Mouse (Mus musculus) cerebellum, adult 11-12 months (tissue): ENCODE data around the gene C1qtnf3.

ENCODE experiments used
- DNase-seq: peaks from one replicate; pipeline ENCODE4 v3.0.0; 2022

Gene C1qtnf3

DNA sequence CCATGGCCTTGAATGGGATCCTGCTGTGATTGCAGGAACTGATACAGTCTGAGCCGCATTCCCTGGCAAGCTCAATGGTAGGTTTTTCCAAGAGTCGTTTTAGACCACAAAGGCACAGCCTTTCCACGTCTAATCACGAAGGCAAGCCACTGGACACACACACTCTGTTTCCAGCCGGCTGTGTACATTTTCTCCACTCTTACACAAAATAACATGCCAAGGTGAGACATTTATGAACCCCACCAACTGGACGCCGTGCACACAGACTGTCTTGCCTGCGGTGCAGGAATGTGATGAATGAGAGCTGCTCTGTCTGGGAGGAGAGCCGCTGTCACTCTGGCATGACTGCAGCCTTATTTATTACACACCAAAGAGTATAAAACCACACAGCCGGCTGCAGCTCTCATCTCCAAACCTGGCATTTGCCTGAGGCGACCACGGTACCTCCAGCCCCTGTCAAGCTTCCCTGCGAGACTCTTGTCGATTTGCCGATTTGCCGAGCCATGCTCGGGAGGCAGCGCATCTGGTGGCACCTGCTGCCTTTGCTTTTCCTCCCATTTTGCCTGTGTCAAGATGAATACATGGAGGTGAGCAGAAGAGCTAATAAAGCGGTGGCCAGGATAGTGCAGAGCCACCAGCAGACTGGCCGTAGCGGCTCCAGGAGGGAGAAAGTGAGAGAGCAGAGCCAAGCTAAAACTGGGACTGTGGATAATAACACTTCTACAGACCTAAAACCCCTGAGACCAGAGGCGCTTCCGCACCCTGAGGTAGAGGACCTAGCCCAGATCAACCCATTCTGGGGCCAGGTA, at the start of gene C1qtnf3:
C1qtnf3 (plus strand) TSS at position 382 of the 809 bp plus-strand sequence.
- DNase-seq = no peak

DNA sequence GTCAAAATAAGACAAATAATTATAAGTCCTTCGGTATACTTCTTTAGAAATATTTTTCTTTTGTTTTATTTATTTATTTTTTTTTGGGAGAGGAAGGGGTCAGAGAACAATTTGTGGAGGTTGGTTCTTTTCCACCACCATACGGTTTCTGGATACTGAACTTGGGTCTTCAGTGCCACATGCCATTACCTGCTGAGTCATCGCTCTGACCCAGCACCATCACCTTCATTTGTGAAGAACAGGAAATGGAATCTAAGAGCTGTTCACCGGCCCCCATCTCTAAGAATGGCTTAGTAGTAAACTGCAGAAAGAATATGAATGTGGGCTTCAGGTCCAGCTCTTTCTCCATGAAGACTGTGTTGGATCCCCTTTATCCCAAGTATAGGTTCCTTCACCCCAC, 49.8 kb upstream of the C1qtnf3 start:
- no peak for DNase-seq

DNA sequence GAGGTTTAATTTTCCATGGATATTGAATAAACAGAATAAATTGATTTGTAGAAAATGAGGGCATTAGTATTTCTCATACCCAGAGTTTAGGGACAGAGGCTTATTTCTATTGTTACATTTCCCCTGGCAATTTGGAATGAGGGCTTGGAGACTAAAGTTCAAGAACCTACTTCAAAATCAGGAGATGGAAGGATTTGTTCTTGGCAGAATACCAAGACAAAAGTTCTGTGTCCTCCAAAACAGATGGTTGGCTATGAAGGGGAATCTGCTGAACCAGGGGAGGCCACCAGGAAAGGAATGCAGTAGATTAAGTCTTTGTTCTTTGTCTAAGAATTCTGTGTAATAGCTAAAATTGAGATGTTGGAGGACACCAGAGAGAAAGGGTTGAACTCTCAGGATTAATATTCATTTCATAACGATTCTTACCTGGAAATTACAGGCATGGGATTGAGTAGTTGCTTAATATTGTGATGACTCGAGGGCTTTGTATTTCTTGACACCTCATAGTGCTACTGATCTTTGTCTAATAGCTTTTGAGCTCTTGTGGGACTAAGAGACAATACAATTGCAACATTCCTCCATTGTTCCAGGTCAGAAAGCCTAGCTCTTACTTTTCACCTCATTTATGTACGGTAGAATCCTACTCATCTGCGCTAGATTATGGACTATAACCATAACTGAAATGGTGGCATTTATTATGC, 35.4 kb upstream of the C1qtnf3 start:
- no peak for DNase-seq

DNA sequence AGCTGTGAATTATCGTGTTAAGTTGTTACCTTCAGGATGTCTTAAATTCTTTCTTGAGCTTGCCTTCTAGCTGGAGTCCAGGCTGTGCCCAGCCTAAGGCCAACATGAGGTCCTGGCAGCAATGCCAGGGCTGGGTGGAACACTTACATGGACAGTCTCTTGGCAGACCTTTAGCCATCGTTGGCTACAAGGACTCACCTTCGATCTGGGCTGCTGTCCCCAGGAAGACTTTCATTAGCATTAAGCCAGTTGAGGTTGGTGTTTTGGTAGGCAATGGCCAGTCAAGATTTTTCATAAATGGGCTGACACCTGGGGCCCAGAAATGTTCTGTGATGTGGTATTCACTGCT, 34.8 kb upstream of the C1qtnf3 start:
- no peak for DNase-seq

DNA sequence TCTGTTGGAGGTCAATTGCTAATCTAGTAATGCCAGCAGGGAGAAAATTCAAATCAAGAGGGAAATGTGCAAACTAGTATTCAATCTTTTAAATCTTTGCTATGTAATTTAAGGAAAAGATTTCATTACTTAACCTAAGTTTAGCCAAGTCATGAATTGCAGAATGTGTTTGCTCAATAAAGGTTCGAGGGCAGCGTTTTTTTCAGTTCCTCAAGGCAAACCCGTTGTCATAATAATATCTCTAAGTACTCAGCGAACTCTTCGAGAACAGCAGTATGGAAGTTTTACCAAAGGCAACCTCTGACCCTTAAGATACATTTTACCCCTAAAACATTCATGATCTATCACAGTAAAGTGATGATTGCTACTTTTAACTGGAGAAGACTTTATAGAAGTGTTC, 31.9 kb upstream of the C1qtnf3 start:
- DNase-seq = no peak

DNA sequence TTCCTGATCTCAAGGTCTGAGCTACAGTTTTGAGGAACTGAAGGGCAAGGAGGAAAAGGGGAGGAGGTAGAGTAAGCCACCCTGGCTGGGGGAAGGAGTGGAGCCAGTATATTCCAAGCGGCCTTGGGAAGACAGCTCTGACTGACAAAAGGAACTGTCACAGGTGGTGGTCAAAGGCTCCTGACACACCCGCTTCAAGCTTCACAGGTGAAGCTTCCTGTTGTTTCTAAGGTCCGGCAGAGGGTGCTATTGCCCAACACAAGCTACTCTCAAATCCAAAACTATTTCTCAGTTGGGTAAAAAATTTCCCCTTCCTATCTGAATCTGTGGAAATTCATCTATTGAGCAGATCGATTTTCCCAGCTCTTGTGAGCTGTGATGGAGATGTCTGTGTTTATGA, 31.1 kb upstream of the C1qtnf3 start:
- DNase-seq = no peak

DNA sequence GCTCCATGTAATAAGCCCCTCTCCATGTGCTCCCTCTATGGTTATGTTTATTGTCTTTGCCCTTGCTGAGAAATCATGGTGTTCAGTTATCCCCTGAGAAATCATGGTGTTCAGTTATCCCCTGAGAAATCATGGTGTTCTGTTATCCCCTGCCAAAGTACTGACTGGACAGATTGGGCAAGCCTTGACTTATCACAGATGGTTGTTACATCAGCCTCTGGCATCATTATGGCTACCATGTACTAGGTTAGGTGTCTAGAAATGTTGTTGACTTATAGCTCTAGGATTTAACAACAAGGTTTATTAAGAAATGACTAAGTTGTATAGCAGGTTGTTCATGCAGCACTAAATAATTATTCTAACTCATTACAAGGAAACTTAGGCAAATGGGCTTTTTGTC, 30.1 kb upstream of the C1qtnf3 start:
- no peak for DNase-seq

DNA sequence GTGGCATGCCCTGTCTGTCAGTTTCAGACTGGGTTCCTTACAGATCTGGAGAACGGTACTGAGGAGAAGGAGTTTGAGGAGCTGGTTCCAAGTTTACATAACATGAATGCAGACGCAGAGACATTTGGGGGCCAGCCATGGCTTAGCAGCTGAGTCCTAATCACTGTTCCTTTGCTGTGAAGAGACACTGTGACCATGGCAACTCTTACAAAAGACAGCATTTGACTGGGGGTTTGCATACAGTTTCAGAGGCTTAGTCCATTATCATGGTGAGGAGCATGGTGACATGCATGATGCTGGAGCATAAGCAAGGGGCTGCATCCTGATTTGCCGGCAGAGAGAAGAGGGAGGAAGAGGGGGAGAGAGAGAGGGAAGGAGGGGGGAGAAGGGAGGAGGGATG, 29.6 kb upstream of the C1qtnf3 start:
- DNase-seq = no peak

DNA sequence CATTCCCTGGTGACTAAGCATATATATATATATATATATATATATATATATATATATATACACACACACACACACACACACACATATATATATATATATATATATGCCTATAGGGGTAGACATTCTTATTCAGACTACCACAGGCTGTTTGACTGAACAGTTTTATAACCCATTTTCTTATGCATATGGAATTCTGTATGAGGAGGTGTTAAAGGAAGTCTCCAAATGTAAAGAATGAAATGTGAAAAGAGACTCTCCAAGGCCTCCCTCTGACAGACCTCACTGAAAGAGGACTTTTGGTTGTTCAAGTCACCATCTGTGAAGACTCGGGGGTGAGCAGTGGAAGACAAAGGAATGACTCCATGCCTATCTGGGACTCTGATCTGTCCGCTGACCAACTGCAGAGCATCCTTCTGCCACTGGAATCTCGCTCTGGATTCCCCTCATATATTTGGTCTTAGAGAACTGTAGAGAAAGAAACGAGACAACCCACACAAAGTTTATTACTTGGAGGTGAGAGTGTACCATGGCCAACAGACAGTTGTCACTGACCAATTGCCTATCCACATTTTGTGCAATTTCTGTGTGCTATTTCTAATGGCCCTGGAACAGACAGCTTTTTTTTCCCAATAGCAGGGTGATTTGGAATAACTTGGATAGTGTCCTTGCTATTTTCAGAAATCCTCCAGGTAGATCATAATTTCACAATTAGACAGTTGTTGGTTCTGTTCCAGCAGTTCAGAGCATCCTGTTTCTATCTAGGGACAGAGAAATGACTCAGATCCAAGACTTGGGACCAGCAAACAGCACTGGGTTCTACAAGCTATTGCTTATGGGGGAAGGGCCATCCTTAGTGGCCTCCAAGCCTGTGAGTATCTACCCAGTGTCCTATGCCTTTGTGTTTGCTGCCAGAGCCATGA, 28.8 kb upstream of the C1qtnf3 start:
- DNase-seq = peak; percentile 25

DNA sequence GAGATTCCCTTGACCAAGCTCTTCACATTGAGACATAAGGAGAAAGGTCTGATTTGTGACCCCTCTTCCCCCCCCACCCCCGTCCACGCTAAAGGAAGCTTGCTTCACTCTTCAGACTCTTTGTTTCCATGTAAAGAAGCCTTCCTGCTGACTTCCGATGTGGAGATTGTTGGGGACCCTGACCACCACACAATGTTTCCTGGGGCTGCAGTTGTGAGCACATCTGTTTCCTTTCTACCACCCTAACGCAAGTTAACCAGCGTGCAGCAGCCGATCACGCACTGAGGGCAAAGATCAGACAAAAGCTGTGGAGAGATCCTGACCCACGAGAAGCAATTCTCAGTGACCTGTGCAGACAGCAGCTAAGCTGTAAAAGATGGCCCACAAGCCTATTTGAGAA, 24.8 kb upstream of the C1qtnf3 start:
- no peak for DNase-seq

DNA sequence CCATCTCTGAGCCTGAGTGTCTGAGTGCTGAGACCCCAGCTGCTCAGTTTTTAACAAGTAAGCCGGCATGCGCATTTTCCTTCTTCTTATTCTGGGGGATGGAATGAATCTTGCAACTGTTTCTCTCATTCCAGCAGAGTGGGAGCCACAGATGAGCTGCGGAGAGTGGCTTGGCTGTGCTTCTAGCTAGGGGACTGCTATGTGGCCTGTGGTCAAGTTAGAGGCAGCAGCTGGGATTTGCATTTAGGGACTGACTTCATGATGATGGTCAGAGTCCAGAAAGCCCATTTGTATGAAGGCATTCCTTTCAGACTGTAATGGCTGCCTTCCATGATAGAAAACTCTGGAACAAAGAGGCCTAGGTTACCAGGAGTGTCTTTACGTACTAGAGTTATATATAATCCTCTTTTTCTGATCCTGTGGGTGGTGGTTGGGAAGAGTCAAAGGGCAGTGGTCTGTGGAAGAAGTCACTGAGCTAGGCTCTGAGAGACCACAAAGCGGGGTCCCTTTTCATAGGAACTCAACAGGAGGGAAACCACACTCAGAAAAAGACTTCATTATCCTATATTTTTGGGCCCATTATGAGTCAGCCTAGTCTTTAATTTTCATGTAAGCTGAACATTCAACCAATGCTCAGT, 23.4 kb upstream of the C1qtnf3 start:
- no peak for DNase-seq

DNA sequence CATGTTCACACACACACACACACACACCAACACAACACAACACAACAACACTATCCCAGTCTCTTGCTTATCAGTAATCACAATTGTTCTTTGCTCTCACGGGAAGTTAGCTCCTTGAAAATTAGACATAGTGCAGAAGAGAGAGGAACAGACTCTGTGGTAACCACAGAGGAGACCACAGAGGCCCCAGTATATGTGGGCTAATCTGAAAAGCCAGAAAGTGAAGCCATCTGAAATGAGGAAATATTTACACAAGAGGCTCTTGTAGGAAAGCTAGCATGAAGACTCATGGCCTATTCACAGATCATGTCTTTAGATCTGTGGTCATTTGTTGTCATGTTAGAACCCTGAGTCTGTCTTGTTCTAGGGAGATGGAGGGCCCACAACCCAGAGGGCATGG, 18.2 kb upstream of the C1qtnf3 start:
- DNase-seq = no peak

DNA sequence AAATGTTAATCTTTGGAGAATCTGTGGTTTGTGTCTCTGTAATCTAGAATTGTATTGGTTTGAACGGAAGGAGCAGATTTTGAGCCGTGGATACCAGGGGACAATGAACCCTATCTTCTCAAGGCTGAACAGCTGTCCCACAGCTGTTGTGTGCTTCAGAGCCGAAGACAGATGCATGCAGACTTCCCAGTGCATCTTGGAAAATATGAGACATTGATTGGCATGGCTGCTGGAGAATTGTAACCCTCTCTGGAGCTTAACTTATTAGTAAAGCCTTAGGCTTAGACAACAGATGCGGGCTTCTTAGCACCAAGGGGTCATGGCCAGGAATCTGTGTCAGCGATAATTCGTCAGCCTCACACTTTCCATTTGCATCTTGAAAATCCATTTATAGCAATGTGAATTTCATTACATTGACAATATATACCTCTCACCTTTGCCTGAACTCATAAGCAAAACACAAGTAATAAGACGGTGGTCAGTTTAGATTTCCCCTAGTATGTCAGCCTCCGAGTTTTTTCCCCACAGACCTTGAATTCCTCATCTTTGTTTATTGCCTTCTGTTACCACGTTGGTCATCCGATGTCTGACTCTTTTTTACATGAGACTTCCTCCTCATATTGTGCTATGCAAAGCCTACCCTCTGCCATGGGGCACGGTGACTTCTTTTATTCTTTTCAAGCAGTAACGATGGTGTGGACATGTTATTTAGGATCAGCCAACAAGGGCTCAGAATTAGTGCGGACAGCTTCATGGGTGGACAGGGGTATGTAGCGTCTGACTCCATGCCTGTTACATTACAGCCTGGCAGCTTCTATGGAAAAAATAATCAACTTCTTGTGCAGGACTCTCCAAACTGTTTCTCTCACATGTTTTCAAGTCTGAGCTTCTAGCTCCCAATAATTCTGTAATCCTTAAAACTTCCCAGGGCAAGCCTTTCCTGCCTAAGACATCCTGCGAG, 11.7 kb upstream of the C1qtnf3 start:
- no peak for DNase-seq

DNA sequence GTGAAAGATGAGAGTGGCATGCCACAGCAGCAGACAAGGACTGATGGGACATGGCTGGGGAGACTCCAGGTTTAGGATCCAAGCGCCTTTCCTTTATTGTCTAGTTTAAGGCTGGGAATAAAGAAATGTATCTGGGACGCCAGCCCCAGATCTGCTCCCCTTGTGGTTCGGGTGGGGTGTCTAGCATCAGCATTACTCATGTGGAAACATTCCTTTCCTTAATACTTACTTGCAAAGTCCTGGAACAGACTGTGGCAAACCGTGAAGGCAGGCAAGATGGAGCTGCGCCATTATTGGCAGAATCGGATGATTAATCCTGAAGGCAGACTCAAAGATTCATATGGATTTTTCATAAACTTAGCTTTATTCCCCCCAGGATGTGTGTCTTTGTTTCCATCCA, 10.2 kb upstream of the C1qtnf3 start:
- DNase-seq = no peak

DNA sequence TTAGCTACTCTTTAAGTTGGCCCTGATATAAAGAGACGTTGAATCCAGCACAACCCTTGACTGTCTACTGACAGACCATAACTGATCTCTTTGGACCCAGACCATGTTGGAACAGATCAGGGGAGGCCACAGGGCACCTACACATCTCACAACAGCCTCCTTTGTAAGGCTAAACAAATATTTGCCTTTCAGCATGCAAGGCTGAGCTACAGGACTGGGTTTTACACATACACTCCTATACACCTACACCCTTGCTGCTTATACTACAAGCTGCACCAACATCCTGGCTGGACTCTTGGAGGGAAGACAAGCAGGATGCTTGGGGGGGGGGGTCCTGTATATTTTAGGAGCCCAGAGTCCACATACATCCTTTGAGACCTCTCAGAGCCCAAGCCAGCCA, 4.3 kb upstream of the C1qtnf3 start:
- no peak for DNase-seq

DNA sequence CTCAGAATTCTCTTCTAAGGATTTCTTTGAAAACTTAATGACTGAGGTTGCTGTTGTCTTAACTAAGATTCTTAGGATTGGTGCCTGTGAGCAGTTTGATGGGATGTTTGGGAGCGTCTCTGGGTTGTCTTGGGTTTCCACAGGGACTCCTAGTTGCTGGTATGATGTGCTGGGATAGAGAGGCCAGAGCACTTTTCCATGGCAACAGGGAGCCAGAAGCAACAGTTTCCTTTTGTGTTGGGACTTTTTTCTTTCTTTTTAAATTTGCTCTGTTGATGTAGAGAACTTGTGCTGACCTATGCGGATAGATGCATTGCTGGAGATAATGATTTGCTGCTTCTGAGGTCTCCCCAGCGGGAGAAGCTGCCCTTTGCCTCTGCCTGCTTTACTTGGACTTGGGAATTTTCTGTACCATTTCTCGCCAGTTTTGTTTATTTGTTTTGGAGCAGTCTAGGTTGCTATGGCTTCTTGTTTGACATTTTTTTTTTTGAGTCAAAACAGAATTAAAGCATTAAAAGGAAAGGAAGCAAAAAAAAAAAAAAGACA, 701 bp downstream of the C1qtnf3 start:
- DNase-seq = no peak

DNA sequence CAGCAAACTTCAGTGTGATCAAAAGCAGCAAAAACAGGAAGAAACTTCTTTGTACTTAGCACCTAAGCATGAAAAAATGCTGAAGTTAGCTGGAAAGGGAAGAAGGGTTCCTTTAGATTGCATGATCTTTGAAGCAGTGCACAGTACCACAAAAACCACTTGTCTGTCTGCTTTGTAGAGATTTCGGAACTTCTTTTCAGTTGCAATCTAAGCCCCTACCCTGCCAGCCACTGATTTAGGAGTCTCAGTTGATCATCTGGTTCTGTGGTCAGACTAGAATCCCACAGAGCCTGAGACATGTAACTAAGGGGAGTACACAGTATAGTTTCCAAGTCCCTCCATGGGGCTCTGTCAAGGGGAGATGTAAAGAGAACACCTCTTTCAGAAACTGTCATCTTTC, 1.3 kb downstream of the C1qtnf3 start:
- DNase-seq = no peak

DNA sequence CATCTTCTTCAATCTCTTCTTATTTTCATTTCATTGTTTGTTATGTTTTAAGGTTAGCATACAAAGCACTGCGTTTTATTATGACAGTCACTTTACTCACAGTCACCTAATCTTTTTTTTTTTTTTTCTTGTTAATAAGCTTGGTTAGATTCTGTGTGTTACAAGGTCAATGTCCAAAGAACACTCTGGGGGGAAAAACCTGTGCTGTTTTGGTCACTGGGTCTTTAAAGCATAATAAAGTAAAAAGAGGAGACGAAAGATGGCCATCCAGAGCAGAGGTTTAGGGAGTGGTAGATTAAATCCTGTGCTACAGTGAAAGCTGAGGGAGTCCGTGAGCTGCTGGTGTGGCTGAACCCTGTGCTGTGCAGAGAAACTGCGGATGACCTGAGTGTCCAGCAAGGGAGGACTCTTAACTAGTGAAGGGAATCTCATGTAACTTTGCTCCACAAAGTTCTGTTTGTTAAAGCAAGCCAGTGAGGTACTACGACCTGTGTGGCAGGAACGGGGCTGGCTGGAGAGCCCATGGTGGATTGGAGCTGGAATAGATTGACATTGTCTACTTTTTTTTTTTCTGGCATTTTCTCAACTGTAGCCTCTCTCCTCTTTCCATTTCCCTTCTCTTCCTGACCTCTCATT, 2.4 kb downstream of the C1qtnf3 start:
- no peak for DNase-seq

DNA sequence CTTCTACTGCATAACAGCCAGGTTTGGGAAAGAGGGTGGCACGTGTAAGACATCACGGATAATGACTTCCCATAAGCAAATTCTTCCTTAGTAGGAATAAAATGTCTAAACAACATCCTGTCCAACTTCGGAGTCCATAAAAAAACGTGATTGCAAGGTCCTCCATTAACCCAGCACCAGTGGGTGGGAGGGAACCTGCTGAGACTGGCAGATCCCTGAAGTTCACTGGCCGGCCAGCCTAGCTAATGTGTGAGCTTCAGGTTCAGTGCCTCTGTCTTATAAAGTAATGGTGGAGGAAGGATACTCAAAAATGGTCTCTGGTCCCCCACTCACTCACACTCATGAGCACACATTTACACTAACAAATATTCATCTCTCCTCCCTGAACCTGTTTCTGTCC, 3.0 kb downstream of the C1qtnf3 start:
- DNase-seq = no peak

DNA sequence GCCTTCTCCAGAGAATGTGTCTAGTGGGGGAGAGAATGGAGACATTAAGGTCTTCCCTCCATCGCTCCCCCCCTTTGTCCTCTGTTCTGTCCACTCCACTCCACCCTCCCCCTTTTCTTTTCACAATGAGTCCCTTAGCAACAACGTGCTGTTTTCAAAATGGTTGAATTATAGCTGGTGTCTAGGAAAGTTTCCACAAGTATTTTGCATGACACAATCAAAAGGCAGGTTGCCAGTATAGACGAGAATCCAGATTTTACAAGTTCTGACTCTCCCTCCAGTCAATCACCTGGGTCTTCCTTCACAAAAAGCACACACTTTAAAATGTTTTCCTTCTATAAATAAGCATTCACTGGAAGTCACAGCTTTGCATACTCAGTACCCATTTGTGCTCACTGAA, 4.6 kb downstream of the C1qtnf3 start:
- no peak for DNase-seq
